Mouse (Mus musculus) WW6 (cell line): ENCODE results near the gene Mboat7.
A peak's percentile ranks its signal among the peaks of the same experiment; 100 is the strongest.

Experiments used
- DNase-seq: peaks from one replicate; pipeline ENCODE4 v3.0.0-alpha.2; 2013; ENCODE audit warnings: low read depth, low spot score

Mboat7 gene

DNA sequence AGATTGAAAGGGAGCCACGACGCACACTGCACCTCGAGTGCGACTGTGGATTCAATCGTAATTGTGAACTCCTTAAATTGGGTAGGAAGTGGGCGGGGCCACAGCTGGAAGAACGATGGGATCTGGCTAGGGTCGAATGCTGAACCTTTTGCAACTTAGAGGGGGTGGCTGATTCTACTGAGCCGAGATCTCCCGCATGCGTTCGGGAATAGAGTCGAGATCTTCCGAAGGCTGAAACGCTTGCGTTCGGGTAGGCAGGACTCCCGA lies 419 bp upstream of the Mboat7 start:
- no peak for DNase-seq

DNA sequence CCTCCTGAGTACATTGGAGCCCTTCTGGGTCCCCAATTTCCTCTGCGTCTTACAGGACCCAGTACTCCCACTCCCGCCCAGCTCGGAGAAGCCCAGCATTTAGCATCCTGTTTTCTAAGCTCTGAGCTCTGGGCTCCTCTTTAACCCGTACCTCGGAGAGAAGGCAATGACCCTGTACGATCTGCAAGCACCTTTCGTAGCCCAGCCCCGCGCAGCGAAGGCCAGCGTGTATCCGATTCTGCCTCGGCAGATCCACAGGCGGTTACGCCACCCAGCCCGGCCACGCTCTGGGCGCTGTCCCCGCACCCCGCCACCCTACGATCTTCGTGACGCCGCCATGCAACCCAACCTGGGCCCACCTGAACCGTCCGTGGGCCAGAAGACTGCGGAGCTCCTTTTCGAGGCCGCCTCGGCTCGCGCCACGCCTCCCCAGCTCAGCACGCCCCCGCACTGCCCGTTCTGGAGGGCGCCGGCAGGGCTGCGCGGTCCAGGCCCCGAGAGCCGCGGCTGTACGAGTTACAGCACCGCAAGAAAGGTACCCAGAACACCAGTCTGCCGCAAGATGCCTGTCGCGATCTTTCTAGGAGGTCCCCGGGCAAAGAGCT lies 839 bp downstream of the Mboat7 start, which contains the start of gene Tsen34:
Gene Tsen34 (plus strand): TSS at position 482 of the 605 bp plus-strand sequence.
- DNase-seq: no peak

DNA sequence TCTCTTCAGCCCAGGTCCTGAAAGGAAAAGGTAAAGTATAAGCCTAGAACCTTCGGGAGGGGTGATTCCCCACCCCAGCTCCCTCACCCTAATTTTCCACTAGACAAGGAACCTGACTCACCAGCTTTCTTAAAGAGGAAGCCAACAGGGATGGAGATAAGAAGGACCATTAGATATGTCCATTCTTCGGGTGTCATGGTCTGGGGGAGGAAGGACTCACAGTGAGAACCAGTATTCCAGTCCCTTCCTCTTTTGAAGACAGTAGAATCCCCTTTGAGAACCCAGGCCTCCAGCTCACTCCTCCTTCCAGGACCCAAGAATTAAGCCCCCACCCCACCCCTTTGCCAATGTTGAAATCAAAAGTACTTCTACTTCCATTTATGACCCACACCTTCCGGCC lies 1.4 kb downstream of the Mboat7 start:
- no peak for DNase-seq

DNA sequence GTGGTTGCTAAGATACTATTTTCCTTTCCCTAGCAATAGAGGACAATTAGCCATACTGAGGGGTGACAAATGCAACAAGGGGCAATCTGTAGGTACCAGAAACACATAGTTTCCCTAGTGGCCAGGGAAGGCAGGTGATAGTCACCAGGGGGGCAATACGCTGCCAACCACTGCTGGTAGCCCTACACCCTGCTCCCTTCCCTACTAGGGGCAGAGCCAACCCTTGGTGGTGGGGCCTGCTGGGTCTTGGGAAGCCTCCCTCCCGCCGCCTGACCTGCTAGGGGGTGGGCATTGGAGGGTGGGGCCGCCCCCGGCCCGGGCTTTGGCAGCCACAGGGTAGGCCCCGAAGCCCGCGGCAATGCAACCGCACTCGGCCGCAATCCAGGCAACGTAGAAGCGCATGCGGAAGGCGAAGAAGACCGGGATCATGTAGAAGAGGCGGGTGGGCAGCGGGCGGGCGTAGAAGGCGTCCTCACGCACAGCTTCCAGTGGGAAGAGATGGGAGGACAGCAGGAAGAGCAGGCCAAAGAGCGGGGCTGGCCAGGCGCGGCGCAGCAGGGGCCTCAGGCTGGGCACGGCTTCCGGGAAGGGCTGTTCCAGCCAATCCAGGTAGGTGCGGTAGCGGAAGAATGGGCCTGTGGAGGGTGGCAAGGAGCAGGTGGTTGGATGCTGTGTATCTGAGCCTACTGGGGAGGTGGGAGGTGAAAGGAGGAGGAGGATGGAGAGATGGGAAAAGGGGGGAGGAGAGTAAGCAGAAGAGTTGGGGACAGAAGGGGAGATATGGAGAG lies 7.7 kb downstream of the Mboat7 start:
- no peak for DNase-seq

DNA sequence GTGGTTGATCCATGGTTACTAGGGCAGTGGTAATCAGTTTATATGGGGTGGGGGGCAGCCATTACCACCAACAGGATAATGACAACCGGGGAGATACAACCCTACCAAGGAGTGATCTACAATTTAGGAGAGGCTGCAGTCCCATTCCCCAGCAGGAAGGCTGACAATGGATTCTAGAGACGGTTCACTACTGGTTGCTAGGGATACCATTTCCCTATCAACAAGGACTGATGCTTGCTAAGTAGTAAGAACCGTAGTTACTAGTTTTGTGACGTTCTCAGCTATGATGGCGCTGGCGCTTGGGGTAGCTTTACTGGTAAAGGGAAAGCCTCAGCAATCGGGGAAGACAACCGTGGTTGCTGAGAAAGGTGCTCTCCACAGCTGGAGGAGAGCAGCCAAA lies 8.6 kb downstream of the Mboat7 start:
- DNase-seq: no peak

DNA sequence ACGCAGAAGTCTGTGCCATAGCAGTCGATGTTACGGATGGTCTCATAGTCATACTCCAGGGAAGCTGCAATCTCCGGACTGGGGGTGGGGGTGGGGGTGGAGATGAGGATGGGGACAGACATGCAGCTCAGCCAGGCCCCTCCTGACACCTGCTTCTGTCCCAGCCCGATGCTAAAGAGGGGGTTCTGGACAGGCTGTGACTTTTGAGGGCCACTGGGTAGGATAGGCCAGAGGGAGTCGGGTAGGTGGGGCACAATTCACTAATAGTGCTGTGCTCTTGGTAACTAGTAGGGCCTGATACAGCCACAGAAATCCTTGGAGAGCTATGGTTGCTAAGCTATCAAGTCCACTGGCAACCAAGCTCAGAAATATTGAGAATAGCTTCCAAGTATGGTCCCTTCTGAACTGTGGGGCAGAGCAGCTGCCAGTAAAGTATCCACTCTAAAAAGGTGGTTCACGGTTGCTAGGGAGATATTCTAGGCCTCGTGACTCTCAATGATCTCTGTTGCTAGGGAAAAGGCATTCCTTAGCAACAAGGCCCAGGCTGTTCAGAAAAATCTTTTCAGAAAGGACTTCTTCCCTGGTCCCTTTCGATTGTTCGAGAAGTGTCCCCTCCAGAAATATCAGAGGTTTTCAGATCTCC lies 9.3 kb downstream of the Mboat7 start:
- DNase-seq: no peak

DNA sequence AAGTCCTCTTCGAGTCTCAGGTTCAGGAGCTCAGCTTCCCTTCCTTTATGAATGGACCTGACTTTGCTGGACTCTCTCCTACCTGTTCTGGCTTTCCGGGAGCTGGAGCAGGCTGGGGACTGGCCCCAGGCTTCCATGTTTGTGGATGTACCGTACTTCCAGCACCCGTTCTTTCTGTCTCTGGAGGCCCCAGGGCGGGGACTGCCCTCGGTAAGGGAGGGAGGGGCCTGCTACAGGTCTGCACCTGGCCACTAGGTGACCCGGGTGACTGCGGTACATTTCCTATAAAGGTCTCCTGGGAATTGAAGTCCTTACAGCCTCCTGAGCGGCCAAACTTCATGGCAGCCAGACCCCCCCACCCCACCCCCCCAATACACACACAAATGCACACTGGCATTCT lies 16.0 kb downstream of the Mboat7 start, which contains the start of gene Tmc4:
Gene Tmc4 (minus strand): TSS at position 212 of the 400 bp plus-strand sequence.
- DNase-seq: no peak

DNA sequence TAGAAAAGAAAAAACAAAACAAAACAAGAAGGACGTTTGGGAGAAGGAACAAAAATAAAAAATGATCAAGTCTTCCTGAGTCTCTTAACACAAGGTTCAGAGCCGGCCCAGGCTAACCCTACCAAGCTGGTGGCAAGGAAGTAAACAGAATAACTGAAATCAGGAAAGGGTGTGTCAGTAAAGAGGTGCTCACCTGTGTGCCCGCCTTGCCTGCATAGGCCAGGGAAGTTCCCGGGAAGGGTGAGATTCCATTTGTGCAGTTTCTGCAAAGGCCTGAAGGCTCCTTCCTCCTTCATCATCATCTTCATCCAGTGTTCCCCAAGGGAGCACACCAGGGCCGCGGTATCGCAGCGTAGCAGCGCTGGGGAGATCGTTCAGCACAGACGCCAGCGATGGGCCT lies 17.0 kb downstream of the Mboat7 start:
- no peak for DNase-seq

DNA sequence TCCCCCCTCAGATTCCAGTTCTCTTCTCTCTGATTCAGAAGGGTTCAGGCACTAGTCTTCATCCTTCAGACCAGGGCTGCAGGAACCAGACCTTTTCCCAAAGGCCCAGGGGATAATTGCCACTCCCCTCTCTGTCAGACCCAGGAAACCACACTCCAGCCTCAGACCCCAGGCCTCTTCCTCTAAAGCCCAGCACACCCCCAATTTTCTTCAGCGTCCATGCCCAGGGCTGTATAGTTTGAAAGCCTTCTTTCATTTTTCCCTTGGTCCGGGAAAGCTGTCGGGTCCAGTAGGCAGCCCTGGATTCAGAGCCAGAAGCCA lies 18.1 kb downstream of the Mboat7 start:
- DNase-seq: no peak

DNA sequence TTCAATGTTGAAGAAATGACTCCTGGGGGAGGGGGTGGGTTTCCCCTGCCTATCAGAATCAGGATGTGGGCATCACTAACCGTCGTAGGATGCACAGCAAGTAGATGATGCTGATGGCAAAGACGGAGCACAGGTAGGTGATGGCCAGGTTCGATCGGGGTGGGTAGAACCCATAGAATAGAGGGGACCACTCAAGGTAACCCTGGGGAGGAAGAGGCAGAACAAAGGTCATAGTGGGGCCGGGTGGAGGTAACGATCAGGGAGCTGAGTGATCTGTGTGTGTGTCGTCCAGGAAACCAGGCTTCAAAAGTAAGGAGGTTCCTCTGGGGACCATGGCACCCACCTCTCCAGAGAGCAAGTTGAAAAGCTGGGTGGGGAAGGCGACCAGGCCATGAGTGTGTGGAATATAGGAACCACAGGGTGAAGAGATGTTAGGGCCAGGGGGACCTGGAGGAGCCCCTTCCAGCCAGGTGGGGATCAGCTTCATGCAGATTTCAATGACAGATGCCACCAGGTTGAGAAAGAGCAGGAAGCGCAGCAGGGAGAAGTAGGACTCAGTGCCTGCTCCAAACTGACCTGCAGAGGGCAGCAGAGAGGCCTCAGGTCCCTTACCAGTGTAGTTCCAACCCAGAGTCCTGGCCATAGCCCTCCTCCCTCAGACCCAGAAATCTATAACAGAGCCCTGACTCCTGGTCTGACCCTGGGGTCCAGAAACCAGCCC lies 18.7 kb downstream of the Mboat7 start:
- peak; percentile 62 for DNase-seq

DNA sequence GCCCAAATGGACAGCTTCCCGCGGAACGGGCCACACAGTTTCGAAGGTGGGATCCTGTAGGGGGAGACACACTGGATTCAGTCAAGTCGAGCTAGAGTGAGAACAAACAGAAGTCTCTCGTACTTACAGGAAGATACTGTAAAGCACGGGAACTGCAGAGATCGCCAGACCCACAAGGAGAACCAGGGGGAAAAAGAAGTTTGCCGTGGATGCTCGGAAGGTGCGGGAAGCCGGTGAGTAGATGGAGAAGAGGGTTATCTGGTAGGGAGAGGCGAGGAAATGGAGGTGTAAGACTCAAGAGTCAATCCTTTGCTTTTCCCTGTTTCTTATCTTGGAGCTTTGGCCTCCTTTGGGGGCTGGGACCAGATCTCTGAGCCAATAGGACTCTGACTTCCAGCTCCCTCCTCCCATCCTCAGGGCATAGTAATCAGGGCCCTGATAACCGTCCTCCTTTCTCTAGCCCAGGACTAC lies 26.4 kb downstream of the Mboat7 start:
- DNase-seq: no peak

DNA sequence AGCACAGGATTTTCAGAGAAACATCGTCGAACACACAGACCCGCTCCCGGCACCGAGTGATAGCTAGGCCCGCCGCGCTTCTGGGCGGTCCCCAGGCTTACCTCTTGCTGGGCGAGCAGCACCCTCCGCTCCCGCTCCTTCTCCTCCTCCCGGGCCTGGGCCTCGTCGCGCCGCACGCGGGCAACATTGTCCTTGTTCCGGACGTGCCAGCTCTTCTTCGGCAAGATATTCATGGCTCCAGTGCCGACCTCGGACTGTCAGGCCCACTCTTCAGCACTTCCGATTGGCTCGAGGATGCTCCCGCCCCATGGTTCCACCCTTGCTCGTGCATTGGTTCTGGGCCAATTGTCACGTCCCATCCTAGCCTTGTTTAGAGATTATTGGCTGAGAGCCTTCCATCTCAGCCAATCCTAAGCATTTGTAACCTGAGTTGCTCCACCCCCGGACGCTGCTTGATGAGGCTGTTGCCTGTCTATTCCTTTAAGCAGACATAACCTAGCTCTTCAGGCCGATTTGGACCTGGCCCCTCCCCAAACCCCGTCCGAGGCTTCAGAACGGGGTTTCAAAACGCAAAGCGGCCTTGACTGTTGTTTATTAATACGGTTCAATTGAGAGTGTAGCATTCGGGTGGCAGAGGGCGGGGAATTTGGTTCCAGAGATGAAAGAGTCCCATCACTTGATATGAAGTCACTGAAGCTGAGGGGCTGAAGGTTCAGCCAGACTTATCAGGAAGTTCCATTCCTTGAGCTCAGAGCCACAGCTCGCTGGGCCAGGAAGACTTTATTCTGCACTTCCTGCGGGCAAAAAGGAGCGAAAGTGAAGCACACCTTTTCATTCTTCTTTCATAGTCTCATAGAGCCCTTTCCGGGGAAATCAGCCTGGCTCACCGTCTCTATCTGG lies 27.9 kb downstream of the Mboat7 start, which contains the start of gene Leng1:
Gene Leng1 (minus strand): TSS at position 626 of the 900 bp plus-strand sequence.
- DNase-seq: peak; percentile 88

DNA sequence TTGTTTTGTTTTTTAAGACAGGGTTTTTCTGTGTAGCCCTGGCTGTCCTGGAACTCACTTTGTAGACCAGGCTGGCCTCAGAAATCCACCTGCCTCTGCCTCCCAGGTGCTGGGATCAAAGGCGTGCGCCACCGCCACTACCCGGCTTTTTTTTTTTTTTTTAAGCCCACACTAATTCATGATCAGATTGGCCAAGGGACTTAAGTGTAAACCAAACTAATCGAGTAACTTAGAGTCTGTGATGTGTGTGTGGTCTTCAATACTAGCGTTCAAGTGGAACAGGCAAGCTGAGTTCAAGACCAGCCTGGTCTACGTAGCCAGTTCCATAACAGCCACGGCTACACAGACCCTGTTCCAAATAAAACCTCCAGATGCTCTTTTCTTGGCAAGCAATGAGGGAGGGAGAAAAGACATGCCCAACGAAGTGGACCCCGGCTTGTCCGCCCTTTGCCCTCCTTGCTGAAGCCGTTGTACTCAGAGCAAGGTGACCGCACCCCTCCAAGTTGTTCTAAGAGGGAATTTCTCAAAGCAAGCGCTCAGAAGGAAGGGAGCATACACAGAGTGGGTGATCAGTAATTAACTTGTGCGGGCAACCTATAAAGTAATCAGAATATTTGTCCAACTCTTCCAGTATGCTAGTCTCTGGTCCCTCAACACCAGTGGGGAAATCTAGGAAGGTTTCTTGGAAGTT lies 28.7 kb downstream of the Mboat7 start:
- DNase-seq: no peak

DNA sequence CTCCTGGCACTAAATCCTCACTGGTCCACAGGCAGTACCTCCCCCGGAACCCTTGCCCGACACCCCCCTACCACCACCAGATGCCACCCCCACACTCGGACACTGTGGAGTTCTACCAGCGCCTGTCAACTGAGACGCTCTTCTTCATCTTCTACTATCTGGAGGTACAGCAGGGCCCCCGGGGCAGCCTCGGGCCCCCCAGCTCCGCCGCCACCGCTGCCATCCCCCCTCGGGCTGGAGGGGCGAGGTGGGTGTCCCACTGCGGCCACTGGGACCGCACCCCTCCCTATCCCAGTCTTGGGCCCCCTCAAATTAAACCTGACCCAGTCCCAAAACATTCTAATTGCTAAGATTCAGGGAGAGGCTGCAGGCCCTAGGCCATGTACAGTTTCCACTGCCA lies 34.7 kb downstream of the Mboat7 start:
- DNase-seq: no peak

DNA sequence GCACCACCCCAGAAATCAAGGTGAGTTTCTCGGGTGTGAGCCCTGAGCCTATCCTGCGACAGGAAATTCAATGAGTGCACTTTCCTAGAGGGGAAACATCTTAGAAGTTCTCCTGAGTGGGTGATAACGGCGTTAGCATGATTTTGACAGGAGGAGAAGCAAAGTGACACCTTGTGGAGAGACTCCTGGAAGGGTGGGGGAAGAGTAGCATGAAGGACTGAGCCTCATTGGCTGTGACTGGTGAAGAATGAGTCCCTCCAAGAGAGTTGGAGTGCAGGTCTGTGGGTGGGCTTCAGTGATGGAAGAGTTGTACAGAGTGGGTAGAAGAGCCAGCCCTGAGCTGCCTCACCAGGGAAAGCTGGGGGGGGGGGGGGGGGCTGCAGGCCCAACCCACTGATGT lies 36.4 kb downstream of the Mboat7 start:
- DNase-seq: no peak

DNA sequence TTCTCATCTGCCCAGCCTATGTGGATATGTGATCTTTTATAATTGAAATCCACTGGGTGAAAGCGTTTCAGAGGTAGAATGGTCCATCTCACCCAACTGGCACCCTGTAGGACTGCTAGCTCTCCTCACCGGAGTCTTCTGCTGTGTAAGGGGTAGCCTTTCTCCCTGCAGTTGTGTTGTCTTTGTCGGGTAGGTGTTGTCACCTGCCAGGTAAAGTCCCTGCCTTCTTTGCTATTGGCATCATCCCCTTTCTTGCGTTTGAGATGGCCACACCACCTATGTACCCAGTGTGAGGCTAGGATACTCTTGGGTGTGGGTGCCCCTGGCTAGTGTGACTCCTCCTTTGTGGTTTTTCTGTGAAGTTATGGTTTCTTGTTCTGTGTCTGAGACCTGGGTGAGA lies 46.7 kb downstream of the Mboat7 start:
- no peak for DNase-seq

DNA sequence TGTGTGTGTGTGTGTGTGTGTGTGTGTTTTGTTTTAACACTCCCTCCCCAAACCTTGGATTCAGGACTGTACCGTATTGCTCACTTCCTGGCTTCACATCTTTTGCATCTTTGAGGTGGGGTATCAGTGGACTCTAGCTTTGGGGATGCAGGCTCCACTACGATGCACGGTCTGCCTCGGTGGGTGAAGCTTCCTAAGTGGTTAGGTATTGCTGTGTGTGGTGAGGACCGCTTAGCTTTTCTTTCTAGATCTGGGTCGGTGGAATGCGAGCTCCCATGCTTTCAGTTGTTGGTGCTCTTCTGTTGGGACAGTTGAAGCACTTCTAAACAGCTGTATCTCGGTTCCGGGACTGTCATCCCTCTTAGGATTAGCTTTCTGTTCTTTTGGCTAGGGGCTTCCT lies 47.1 kb downstream of the Mboat7 start:
- no peak for DNase-seq

DNA sequence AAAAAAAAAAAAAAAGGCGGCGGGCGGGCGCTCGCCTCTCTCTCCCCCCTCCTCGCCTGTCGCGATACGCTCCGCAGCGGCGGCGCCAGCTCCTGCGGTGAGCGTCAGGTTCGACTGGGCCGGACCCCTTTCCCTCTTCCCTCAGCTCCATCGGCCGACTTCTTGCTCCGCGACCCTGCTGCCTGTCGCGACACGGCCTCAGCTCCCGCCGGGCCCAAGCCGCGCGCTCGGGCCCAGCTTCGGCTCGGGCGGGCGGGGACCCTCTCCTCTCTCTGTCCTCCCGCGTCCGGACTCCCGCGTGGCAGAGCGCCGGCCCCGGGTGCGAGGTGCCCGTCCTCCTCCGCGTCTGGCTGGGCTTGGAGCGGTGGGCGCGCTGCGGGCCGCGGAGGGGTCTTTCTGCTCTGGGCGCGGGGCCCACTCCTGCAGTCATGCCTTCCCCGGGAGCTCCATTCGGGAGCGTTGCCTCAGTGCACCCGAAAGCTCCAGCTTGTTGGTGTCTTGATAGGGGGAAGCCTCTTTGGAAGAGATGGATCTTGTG lies 47.8 kb downstream of the Mboat7 start:
- no peak for DNase-seq

DNA sequence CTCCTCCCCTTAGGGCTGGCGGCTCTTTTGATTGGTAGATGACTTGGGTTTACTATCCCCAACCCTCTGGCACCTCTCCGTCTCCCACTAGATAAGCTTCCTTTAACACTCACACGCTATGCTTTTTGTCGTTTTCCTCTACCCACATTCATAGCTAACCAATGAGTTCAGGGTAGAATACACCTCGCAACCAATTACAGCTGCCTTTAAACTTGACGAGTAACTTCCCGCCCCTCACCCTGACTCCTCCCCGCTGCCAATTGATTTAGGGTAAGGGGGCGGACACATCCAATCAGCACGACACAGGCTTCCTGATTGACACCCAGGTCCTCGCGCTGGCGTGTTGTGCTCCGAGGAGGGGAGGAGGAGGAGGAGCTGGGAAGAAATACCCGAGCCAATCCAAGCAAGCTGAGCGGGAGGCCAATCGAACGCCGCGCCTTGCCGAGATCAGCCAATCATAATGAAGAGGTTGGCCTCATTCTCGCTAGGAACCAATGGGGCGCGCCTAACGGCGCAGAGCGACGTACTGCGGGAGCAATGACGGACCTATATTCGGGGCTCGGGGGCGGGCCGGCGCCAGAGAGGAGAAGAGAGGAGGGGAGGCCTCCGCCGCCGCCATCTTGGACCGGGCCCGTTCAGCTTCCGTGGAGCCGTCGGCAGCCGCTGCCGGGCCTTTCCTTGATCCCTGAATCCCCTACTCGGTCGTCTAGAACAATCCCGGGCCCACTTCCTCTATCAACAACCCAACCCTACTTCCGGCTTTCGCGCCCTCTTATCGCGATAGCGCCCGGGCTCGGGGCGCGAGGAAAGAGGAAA lies 48.4 kb downstream of the Mboat7 start, which contains the start of gene Cnot3:
Gene Cnot3 (plus strand): TSS at position 597 of the 816 bp plus-strand sequence.
- peak; percentile 99 for DNase-seq

DNA sequence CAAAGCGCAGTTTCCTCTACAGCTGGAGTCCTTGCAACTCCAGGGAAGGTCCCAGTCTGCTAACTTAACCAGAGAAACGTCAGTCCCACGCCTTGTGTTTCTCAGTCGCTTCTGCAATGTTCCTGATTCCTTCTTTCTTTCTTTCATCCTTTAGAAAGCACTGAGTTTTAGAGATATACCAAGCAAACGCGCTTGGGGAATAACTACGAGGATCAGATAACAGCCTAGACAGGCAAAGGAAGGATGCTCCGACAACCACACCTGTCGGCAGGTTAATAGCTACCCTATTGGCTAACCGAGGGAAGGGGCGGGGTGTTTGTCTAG lies 49.0 kb downstream of the Mboat7 start:
- DNase-seq: no peak
